Mouse (Mus musculus) heart, adult 2 months (tissue): ENCODE measurements around the gene Inpp5a.

Source experiments
- CTCF ChIP-seq: fragments of 200-600 bp; IDR thresholded peaks from 2 replicates; pipeline ENCODE4 v1.8.1; 2022; ENCODE audit warnings: antibody characterized with exemption, mild to moderate bottlenecking, moderate library complexity
- EP300 ChIP-seq: fragments of 200-500 bp; IDR thresholded peaks from 2 replicates; pipeline ENCODE4 v1.6.1; 2011; ENCODE audit warnings: low read depth, low read length, control low read depth; ENCODE audit not compliant: insufficient read depth

- no peak for TF ChIP-seq EP300
- TF ChIP-seq CTCF = no peak
Measured at GRCm38 (mm10) chr7:139559659-139560058, 170.8 kb downstream of the Inpp5a start.
